ENCODE assay signal across 8 mouse cellular contexts in genomic region chr5:33203691-33204242, GRCm38 (mm10). TPM values are rescaled to one million over a fixed set of nuclear protein-coding genes. Genes with fewer than 3 reads are reported as not detected.
DNase-seq lines count a peak whose midpoint lies in the region; ATAC-seq and TF ChIP-seq lines count a peak whose summit lies in the region.

No protein-coding gene starts in this region.

- CTCF ChIA-PET in Patski (lab: Charles Lee) = interaction anchor here (1.0 to 2.3 kb wide), 4 partner anchors 15 to 94 kb away, joined by 3 to 13 read pairs (median 6); partner anchors contain the start of gene Spon2

- no peaks in the 10 kb centered on the region for H3K36me3 ChIP-seq in hindbrain, embryonic 11.5 days (ENCODE audit: control insufficient read depth, insufficient read depth, low read length)

- no peak overlapping the region for H3K9ac ChIP-seq in hindbrain, embryonic 11.5 days (ENCODE audit: low read depth, low read length)

- H3K9me3 ChIP-seq in hindbrain, embryonic 11.5 days (ENCODE audit: control insufficient read depth, low read length) = no peaks in the 10 kb centered on the region

- peak; percentile 64 for ATAC-seq in Patski
- ATAC-seq in frontal cortex, adult (ENCODE audit: low TSS enrichment) = peak; percentile 91
- ATAC-seq in hindbrain, embryonic 11.5 days (ENCODE audit: low FRiP score) = no peak

- H3K4me2 ChIP-seq in hindbrain, embryonic 11.5 days (replicated peaks; ENCODE audit: low read depth, low read length) = no peak overlapping the region

- TF ChIP-seq CTCF in Patski (IDR thresholded peaks at IDR 0.05) = peak; percentile 98

- DNase-seq in Patski (ENCODE audit: low read depth, low spot score) = no peak
- DNase-seq in cerebellum, adult 9-10 months = peak; percentile 83
- peak; percentile 93 for DNase-seq in hindbrain, embryonic 11.5 days (ENCODE audit: low spot score)
- peak; percentile 59 for DNase-seq in layer of hippocampus, adult 9-11 months
- peak; percentile 91 for DNase-seq in lung, postnatal 10 days
- peak; percentile 72 for DNase-seq in ovary, postnatal 36 days (ENCODE audit: low spot score)
- DNase-seq in thymus, postnatal 14 days = peak; percentile 80

- H3K27ac ChIP-seq in hindbrain, embryonic 11.5 days (ENCODE audit: low read depth, low read length) = no peak overlapping the region

- WGBS in hindbrain, embryonic 11.5 days = 19% methylated on average over 9 of the region's 9 CpGs

- in situ Hi-C loops in Patski (cut with MboI; ENCODE audit: low pct_unique_long_range_greater_than_20kb) = no loop called here

- POLR2A ChIA-PET in Patski (lab: Charles Lee) = interaction anchor here (0.8 kb wide), 1 partner anchor 12 kb away, joined by 3 read pairs; no protein-coding TSS in a partner anchor

- H3K4me3 ChIP-seq in hindbrain, embryonic 11.5 days (ENCODE audit: low read depth, low read length) = no peak overlapping the region

- H3K4me1 ChIP-seq in hindbrain, embryonic 11.5 days (replicated peaks; ENCODE audit: control insufficient read depth, insufficient read depth, low read length) = no peaks in the 10 kb centered on the region

- no peaks in the 10 kb centered on the region for H3K27me3 ChIP-seq in Patski
- H3K27me3 ChIP-seq in hindbrain, embryonic 11.5 days (ENCODE audit: control insufficient read depth, insufficient read depth, low read length) = no peaks in the 10 kb centered on the region

RNA-seq across cellular contexts. Expression of gene Spon2, which starts 14.5 kb away (rescaled TPM):
- 3.9 TPM for polyA plus RNA-seq in Patski (2021)
- 3.4 and 4.5 TPM in 2 replicates for polyA plus RNA-seq in hindbrain, embryonic 11.5 days (2014; fragmentation: Nextera tagmentation; extraction: Ambion mirVana)
